Mouse (Mus musculus): ENCODE measurements around the gene Slc25a21.
"Not testable (repeated sequence)": the region's sequence is repeated elsewhere in the genome, so short reads cannot be mapped to it uniquely, and the experiment has no call there.

Gene Slc25a21

GRCm38 (mm10) chr12:57197363-57198026 lies at the start of gene Slc25a21:
Gene Slc25a21, minus strand, starts transcription at chr12:57197472.
- no peak for DNase-seq

DNA sequence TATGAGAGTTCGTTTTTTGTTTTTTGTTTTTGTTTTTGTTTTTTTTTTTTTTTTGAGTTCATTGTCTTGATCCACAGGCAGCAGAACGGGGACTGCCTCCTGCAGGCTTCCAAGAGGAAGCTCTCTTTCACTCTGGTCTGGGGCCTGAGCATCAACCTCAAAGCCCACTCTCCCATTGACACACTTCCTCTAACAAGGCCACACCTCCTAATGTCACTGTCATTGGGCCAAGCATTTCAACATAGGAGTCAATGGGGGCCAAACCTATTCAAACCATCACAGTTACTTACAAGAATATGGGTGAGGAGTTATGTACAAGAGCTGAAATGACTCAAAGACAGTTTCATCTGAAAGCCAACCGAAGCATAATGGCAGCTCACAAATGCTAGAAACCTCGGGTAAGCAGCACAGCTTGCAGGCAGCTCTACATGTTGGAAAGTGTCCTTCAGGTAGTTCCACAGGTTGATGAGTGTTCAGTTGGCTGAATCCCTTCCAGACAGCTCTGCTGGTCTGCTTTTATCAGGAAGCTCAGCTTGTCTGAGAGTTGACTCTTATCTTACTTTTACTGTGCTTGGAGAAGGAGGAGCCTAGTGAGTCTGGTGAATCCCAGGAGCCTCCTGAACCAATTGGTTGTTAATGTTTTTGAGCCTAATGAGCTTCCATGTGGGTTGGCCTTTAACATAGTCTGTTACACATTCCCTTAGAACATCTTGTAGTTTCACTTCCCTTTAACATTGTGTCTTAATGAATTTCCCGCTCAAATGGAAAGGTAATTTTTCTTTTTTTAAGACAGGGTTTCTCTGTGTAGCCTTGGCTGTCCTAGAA lies 46.6 kb upstream of the Slc25a21 start:
- DNase-seq = no peak

DNA sequence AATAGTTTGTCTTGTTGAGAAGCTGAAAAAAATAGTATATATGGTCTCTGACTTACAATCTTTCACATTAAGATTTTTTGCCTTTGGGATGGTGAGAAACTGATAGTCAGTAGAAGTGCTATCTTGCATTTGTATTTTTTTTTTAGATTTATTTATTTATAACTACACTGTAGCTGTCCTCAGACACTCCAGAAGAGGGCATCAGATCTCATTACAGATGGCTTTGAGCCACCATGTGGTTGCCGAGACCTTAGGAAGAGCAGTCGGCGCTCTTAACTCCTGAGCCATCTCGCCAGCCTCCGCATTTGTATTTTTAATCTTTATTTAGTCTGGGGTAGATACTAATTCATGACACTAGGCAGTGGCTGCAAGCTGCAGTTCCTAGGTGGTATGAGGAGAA lies 36.1 kb upstream of the Slc25a21 start:
- no peak for DNase-seq

DNA sequence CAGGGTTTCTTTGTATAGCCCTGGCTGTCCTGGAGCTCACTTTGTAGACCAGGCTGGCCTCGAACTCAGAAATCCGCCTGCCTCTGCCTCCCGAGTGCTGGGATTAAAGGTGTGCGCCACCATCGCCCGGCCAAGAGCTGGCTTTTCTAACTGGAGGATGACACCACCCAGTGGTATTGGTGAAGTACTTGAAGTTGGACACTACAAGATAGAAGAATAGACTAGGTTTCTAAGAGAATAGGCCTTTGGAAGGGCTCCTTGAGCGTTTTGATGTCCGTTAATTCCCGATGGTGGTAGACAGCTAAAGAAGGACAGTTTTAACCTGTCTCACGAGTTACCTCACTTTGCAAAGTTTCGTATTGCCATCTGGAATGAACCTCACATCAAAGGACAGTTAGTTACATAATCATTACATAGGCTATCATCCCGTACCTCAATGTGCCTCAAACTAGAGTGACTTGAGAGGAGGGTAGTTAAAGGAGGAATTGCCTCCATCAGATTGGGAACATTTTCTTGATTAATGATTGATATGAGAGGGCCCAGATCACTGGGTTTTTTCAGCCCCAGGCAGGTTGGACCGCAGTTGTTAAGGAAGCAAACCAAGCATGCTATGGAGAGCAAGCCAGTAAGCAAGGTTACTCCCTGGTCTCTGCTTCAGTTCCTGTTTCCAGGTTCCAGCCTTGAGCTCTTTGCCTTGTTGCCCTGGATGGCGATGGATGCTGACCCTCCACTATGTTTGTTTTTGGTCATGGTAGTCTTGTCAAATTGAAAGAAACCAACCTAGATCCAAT lies 34.0 kb upstream of the Slc25a21 start:
- peak; percentile 15 to 27 for DNase-seq

GRCm38 (mm10) chr12:57230192-57230706 lies 33.0 kb upstream of the Slc25a21 start, which contains the start of the genes Prps1l3 and Mipol1:
Gene Prps1l3, plus strand, starts transcription at chr12:57230412.
Gene Mipol1, plus strand, starts transcription at chr12:57230427.
- DNase-seq = peak; percentile 86

DNA sequence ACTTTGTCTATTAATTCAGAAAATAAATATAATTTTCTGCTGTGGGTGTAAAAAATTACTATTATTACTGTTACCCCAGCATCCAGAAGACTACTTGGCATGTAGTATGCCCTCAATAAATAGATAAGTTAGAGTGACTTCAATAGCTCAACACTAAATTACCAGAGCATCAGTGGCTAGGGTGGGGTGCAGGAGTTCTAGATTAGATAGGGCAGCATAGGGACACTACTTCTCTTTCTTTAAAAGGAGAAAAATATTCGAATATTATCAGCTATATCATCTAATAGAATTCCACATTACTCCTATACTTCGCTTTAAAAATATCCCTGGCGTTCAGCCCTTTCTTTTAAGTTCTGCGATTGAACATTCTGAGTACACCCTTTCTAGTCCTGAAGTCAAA lies 32.4 kb upstream of the Slc25a21 start:
- no peak for DNase-seq

GRCm38 (mm10) chr12:57227776-57228175 lies 30.5 kb upstream of the Slc25a21 start:
- DNase-seq = no peak

DNA sequence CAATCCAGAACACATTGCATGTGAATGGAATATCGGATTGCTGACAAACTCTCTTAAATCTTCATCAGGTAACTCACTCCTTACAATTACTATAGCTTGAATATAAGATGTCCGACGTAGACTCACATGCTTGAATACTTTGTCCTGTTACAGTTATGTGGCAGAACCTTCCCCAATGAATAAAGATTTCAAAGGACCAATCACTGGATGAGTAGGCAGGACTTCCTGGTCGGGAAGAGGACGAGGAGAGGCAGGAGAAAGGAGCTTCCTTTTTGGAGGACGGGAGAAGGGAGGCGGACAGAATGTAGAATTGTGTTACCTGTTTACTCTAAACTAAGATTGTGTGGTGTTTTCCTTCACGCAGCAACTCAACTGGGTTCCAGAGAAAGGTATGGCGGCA lies 29.1 kb upstream of the Slc25a21 start:
- no peak for DNase-seq

GRCm38 (mm10) chr12:57212463-57212862 lies 15.2 kb upstream of the Slc25a21 start:
- not testable (repeated sequence) for DNase-seq

GRCm38 (mm10) chr12:57211353-57212311 lies 14.4 kb upstream of the Slc25a21 start:
- peak; percentile 44 to 51 for DNase-seq

DNA sequence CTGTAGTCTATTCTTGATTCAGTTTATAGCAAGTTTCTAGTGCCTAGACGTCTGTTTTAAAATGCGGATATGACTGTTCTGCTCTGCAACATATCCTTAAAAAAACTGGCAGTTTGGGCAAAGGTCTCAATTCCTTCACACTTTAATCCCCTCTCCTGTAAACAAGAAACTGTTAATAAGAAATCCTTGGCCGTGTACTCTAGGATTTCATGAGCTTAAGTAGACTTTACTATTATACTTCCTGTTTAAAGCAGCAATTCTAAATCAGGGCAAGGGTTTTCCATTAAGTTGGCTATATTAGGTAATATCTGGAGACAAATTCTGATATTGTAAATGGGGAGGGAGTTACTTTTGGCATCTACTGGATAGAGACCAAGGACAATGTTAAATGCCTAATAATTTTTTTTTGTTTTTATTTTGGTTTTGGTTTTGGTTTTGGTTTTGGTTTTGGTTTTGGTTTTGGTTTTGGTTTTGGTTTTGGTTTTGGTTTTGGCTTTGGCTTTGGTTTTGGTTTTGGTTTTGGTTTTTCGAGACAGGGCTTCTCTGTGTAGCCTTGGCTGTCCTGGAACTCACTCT lies 7.1 kb upstream of the Slc25a21 start:
- DNase-seq = no peak

DNA sequence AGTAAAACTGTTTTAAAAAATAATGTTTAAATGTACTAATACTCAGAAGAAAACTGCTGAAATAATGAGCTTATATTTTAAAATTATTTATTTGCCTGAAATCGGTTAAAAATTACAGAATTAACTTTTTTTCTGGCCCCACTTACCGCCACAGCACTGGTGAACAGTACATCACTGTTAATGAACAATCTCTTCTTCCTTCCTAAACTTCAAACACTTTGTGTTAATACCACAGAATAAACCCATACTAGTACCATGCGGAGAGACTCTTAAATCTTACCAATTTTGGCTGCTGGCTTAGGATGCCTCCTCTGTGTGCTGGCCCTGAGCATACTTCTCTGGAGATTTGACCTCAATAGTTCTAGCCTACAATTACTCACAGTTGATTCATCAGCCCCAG lies 4.6 kb upstream of the Slc25a21 start:
- DNase-seq = no peak

GRCm38 (mm10) chr12:57199427-57199826 lies 2.2 kb upstream of the Slc25a21 start:
- DNase-seq = no peak

DNA sequence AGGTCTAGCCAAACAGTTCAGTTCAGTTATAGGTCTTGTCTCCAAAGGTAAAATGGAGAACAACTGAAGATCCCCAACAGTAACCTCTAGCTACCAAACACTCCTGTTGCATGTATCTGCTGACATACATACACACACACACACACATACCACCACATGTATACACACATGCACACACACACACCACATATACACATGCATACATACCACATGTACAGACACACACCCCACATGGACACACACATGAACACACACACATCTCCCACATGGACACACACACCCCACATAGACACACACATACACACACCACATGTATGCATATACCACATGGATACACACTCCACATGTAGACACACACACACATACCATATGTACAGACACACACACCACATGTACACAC lies 997 bp upstream of the Slc25a21 start:
- no peak for DNase-seq

GRCm38 (mm10) chr12:57196608-57197362 lies 487 bp downstream of the Slc25a21 start:
- peak; percentile 3 to 5 for DNase-seq

- no peak for DNase-seq
Observed at GRCm38 (mm10) chr12:57196286-57196607, 1.0 kb downstream of the Slc25a21 start.

GRCm38 (mm10) chr12:57194609-57195008 lies 2.7 kb downstream of the Slc25a21 start:
- peak; percentile 7 to 12 for DNase-seq

DNA sequence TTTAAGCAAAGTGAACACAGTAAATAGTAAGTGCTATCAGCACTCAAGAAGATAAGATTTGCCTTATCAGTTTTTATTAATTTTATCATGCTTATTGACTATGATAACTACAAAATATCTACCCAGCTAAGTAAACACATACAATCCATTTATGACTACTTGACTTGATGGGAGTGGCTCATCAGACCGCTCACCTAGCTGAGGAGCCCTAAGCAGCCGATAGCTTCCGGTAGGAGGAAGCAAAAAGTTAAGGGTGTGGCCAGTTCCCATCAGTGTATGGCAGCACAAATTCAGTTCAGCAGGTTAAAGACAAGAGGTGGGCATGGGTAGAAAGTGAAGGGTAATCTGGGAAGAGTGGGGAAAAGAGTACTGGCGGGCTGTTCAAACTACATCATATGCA lies 10.2 kb downstream of the Slc25a21 start:
- no peak for DNase-seq

DNA sequence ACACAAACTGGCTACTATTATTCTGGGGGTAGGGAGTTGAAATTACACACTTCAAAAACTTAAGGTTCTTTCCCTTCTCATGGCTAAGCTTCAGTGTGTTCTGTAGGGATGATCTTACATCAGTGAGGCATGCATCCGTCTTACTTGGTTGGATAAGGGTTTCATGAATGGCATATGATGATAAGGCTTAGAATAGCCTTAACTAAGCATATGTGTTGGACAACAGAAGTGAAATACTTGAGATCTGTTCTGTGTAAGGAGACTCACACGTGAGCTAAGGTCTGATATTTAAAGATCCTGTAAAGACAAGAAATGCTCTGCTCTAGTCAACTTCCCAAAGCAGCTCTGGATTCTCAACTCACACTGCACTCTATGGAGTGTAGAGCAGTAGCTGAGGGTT lies 11.1 kb downstream of the Slc25a21 start:
- no peak for DNase-seq

GRCm38 (mm10) chr12:57185475-57185874 lies 11.8 kb downstream of the Slc25a21 start:
- DNase-seq = no peak
